Mouse (Mus musculus): ENCODE data around the gene Rab19. TPM values are rescaled to one million over a fixed set of nuclear protein-coding genes. Genes with fewer than 3 reads are reported as not detected.
"Not testable (repeated sequence)": the region's sequence is repeated elsewhere in the genome, so short reads cannot be mapped to it uniquely, and the experiment has no call there.

The Rab19 gene
- polyA plus RNA-seq, 1 experiment from 2014 or later: 0.42 TPM

DNA sequence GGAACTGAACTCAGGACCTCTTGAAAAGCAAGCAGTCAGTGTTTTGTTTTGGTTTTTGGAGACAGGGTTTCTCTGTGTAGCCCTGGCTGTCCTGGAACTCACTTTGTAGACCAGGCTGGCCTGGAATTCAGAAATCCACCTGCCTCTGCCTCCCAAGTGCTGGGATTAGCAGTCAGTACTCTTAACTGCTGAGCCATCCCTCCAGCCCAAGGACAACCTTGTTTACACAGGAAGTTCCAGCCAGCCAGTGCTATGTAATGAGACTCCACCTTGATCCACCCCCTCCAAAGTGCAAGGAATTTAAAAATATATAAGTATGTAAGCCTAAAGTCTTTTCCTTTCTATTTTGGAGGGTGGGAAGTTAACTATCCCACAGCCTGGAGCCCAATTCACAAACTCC is 35.7 kb downstream of the Rab19 start:
- H3K9ac ChIP-seq; ATAC-seq (ENCODE audit: insufficient number of reproducible peaks, low FRiP score); H3K36me3 ChIP-seq; H3K27ac ChIP-seq (ENCODE audit: poor library complexity, severe bottlenecking); H3K9me3 ChIP-seq (replicated peaks); H3K4me3 ChIP-seq; H3K4me1 ChIP-seq (replicated peaks); H3K4me2 ChIP-seq: not testable (repeated sequence)
- H3K27me3 ChIP-seq (replicated peaks): peaks cover 21% of the 10 kb centered on the region

DNA sequence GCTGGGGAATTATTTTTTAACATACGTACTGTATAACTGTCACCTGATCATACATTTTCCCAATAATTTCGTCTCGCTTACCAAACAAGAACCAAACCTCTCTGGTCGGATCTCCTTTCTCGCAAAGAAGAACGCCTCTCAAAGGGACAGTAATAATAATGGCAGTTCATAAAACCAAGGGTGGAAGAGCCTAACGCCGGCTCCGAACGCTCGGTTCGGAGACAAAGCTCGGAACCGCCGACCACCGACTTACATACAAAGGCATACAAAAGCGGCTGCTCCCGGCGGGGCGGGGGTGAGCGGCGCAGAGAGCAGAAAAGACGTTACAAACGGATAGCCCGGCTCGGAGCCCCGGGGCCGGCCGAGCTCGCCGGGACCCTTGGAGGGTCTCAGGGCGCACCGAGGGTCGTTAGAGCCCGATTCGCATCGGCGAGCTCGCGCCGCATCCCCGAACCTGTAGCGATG is 38.4 kb downstream of the Rab19 start:
- peak overlapping the region; percentile 81 for H3K9ac ChIP-seq
- H3K4me2 ChIP-seq: peak overlapping the region; percentile 85
- under 1% methylated on average over 38 of the region's 43 CpGs for WGBS
- 0 out of 2 replicates have a peak, but pooled peaks have one; percentile 1 for ATAC-seq (ENCODE audit: insufficient number of reproducible peaks, low FRiP score)
- H3K27ac ChIP-seq (ENCODE audit: poor library complexity, severe bottlenecking): peak overlapping the region; percentile 72; the same call in 1 of the 2 replicates
- H3K4me3 ChIP-seq: peak overlapping the region; percentile 99
- peaks cover 35% of the 10 kb centered on the region for H3K27me3 ChIP-seq (replicated peaks)
- H3K4me1 ChIP-seq (replicated peaks): 0 out of 2 replicates have a peak, but pooled peaks cover 7% of the 10 kb centered on the region
- no peaks in the 10 kb centered on the region for H3K9me3 ChIP-seq (replicated peaks)
- H3K36me3 ChIP-seq: no peaks in the 10 kb centered on the region

DNA sequence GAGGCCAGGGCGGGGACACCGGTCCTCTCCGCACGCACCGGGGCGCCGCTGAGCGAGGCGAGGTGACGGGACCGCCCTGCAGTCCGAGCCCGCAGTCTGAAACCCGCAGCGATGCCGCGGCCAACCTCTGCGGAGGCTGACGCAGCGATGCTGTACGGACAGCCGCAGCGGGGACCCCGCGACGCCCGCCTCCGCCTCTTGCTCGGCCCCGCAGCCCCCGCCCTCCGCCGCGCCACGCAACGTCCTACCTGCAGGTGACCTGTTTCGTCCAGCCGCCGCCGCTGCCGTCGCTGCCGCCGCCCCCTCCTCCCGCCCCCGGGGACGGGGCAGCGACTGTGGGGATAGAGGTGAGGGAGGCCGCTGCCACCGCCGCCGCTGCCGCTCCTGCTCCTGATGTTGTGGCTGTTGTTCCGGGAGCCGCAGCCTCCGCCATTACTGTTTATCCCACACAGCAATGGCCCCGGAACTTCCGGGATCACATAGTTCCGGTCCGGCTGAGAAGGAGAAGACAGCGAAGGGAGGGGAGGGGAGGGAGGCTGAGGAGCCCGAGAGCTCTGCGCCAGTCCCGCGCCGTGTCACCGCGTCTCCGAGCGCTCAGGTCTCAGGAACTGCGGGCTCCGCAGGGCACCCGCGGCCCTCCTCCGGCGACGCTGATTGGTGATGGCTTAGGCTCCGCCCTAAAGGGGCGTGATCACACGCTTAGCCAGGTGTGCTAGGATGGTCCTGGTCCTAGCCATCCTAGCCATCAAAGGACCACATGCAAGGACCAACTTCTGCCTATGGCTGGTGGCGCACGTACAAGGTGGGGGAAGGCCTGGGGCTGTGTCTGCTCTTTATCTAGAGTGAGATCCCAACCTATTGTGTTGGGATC is 39.1 kb downstream of the Rab19 start, which contains the start of gene Mkrn1:
TSS of gene Mkrn1 (minus strand) at position 612 of the 871 bp plus-strand sequence.
- peak; percentile 93 for ATAC-seq (ENCODE audit: insufficient number of reproducible peaks, low FRiP score)
- 0% methylated on average over 82 of the region's 82 CpGs for WGBS
- Histone ChIP-seq H3K4me3 (peak within 1 kb of the TSS; percentile 99), H3K4me1 (replicated peaks) (0 out of 2 replicates have a peak, but pooled peaks cover 7% of the 10 kb centered on the region), H3K36me3 (no peaks in the 10 kb centered on the region), H3K4me2 (peak within 1 kb of the TSS; percentile 85), H3K27me3 (replicated peaks) (peaks cover 35% of the 10 kb centered on the region), H3K9me3 (replicated peaks) (no peaks in the 10 kb centered on the region), H3K9ac (peak within 1 kb of the TSS; percentile 81), H3K27ac (ENCODE audit: poor library complexity, severe bottlenecking) (peak within 1 kb of the TSS; percentile 72)

DNA sequence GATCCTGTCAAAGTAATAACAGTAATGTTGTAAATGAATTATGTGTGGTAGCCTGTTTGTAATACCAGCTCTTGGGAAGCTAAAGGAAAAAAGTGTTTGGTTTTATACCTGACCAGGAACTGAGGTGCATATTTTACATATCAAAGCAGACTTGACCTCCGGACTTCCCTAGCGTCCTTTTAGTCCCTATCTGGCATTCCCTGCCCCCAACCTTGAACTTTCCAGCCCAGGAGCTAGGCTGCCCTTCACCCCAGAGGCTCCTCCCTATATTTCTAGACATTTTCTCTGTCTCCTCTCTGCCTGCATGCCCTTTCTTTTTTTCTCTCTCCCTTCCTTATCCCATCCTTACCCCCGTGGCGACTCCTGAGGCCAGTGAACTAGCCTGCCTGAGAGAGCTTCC is 39.9 kb downstream of the Rab19 start:
- H3K9me3 ChIP-seq (replicated peaks): no peaks in the 10 kb centered on the region

DNA sequence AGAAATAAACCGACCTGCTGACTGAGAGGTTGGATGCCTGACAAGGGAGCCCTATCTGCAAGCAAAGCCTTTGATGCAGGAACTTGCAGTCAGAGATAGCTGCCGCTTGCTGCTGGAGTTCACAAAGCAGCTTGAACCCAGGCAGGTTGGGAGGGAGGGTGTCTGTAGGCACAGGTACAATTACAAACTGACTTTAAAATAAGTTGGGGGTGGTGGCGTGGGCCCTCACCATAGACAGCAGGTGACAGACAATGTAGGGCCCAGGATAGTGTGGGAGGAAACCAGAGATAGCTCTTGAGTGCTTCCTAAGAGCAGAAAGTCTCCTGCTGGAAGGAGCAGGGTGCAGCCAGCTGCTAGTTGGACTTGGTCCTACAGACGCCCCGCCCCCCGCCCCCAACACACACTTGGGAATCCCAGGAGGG is 42.2 kb downstream of the Rab19 start:
- Histone ChIP-seq H3K4me2 (no peak overlapping the region), H3K4me3 (no peak overlapping the region), H3K9ac (no peak overlapping the region), H3K36me3 (no peaks in the 10 kb centered on the region), H3K27ac (ENCODE audit: poor library complexity, severe bottlenecking) (no peak overlapping the region), H3K4me1 (replicated peaks) (0 out of 2 replicates have a peak, but pooled peaks cover 7% of the 10 kb centered on the region), H3K9me3 (replicated peaks) (no peaks in the 10 kb centered on the region), H3K27me3 (replicated peaks) (peaks cover 25% of the 10 kb centered on the region)
- WGBS: 53% methylated on average over 6 of the region's 6 CpGs
- no peak for ATAC-seq (ENCODE audit: insufficient number of reproducible peaks, low FRiP score)

More for the DNA sequence above, 39.9 kb downstream of the Rab19 start:
- H3K27ac ChIP-seq (ENCODE audit: poor library complexity, severe bottlenecking): no peak overlapping the region
- H3K27me3 ChIP-seq (replicated peaks): peaks cover 35% of the 10 kb centered on the region
- no peak for ATAC-seq (ENCODE audit: insufficient number of reproducible peaks, low FRiP score)
- H3K4me1 ChIP-seq (replicated peaks): 0 out of 2 replicates have a peak, but pooled peaks cover 7% of the 10 kb centered on the region
- 34% methylated on average over 4 of the region's 4 CpGs for WGBS
- H3K4me2 ChIP-seq: 0 out of 2 replicates have a peak overlapping the region, but pooled peaks have one; percentile 85
- H3K9ac ChIP-seq: no peak overlapping the region
- H3K36me3 ChIP-seq: no peaks in the 10 kb centered on the region
- peak overlapping the region; percentile 99; the same call in 1 of the 2 replicates for H3K4me3 ChIP-seq

DNA sequence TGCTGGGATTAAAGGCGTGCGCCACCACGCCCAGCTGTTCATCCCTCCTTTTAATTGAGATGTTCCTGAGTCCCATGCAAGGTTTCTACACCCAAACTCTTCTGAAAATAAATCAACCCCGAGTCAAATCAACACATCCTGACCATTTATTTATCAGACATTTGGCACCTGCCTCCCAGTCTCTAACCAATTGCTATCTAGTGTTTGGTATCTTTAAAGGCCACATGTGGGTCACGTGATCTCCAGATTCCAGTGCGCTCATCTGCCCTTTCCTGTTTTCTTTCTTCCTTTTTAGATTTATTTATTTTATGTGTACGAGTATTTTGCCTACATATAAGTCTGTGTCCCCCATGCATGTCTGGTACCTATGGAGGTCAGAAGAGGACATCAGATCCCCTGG is 42.7 kb downstream of the Rab19 start:
- 78% methylated on average over 7 of the region's 7 CpGs for WGBS
- no peak overlapping the region for H3K9ac ChIP-seq
- no peak overlapping the region for H3K4me2 ChIP-seq
- H3K27me3 ChIP-seq (replicated peaks): peaks cover 22% of the 10 kb centered on the region
- H3K4me3 ChIP-seq: no peak overlapping the region
- H3K36me3 ChIP-seq: no peaks in the 10 kb centered on the region
- H3K4me1 ChIP-seq (replicated peaks): 0 out of 2 replicates have a peak, but pooled peaks cover 7% of the 10 kb centered on the region
- no peak for ATAC-seq (ENCODE audit: insufficient number of reproducible peaks, low FRiP score)
- no peaks in the 10 kb centered on the region for H3K9me3 ChIP-seq (replicated peaks)
- H3K27ac ChIP-seq (ENCODE audit: poor library complexity, severe bottlenecking): no peak overlapping the region

DNA sequence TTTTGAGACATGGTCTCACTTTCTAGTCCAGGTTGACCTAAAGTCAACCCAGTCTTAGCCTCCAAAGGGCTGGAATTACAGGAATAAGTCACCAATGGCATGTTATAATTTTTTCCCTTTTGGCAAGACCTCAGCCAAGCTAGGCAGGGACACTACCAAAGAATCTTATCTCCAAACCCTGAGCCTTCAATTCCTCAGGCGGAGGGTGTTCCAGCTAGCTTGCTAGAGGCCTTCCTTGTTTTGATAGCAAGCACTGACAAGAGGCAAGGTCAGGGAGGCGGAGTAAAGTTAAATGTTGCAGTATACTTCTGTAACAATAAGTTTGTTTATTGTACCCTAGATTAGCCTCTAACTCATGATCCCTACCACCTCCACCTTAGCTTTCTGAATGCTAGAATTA is 44.2 kb downstream of the Rab19 start:
- Histone ChIP-seq H3K9me3 (replicated peaks) (no peaks in the 10 kb centered on the region), H3K36me3 (no peaks in the 10 kb centered on the region), H3K4me2 (no peak overlapping the region), H3K27ac (ENCODE audit: poor library complexity, severe bottlenecking) (no peak overlapping the region), H3K27me3 (replicated peaks) (peaks cover 22% of the 10 kb centered on the region), H3K4me1 (replicated peaks) (no peaks in the 10 kb centered on the region), H3K9ac (no peak overlapping the region), H3K4me3 (no peak overlapping the region)
- WGBS: 56% methylated on average over 2 of the region's 2 CpGs
- no peak for ATAC-seq (ENCODE audit: insufficient number of reproducible peaks, low FRiP score)

DNA sequence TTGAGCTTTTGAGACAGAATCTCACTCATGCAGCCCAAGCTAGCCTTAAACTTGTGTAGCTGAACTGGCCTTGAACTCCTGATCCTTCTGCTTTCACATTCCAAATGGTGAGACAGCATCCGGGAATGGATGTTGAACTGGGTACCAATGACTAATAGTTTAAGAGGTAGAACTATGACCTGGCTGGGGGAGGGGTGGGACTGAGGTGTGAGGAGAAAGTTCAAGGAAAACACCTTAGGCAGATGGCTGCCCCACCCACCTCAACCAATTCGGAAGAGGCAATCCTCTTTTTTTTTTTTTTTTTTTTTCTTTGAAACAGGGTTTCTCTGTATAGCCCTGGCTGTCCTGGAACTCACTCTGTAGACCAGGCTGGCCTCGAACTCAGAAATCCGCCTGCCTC is 45.8 kb downstream of the Rab19 start:
- H3K9ac ChIP-seq: no peak overlapping the region
- no peaks in the 10 kb centered on the region for H3K9me3 ChIP-seq (replicated peaks)
- H3K36me3 ChIP-seq: no peaks in the 10 kb centered on the region
- H3K4me2 ChIP-seq: no peak overlapping the region
- WGBS: 77% methylated on average over 4 of the region's 4 CpGs
- H3K27ac ChIP-seq (ENCODE audit: poor library complexity, severe bottlenecking): no peak overlapping the region
- H3K4me3 ChIP-seq: no peak overlapping the region
- H3K4me1 ChIP-seq (replicated peaks): no peaks in the 10 kb centered on the region
- no peak for ATAC-seq (ENCODE audit: insufficient number of reproducible peaks, low FRiP score)
- H3K27me3 ChIP-seq (replicated peaks): peaks cover 13% of the 10 kb centered on the region

DNA sequence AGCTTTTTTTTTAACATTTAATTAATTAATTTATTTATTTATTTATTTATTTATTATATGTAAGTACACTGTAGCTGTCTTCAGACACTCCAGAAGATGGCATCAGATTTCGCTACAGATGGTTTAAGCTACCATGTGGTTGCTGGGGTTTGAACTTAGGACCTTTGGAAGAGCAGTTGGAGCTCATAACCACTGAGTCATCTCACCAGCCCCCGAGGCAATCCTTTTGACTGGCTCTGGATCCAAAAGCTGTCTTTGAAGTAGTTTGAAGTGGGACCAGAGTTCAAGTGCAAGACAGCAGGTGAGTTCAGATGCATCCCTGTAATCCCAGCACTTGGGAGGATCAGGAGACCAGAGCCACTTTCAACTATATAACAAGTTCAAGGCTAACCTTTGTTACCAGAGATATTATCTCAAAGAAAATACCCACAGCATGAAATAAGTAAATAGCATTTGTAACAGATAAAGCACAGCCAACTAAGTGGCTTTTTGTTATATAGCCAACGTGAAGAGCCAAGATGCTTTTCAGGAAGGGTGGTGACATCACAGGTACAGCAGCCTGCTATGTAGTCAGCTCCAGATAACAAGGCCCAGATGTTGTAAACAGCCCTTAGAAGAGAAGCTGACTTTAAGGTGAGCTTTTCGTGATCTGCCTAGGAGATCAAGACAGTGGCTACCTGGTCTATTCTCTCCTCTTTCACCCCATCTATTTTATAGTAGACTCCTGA is 46.5 kb downstream of the Rab19 start:
- no peak overlapping the region for H3K9ac ChIP-seq
- H3K27ac ChIP-seq (ENCODE audit: poor library complexity, severe bottlenecking): no peak overlapping the region
- WGBS: 72% methylated on average over 4 of the region's 4 CpGs
- no peak overlapping the region for H3K4me3 ChIP-seq
- 0 out of 2 replicates have a peak, but pooled peaks have one; percentile 37 for ATAC-seq (ENCODE audit: insufficient number of reproducible peaks, low FRiP score)
- peaks cover 8% of the 10 kb centered on the region for H3K27me3 ChIP-seq (replicated peaks)
- no peaks in the 10 kb centered on the region for H3K4me1 ChIP-seq (replicated peaks)
- no peaks in the 10 kb centered on the region for H3K36me3 ChIP-seq
- H3K9me3 ChIP-seq (replicated peaks): no peaks in the 10 kb centered on the region
- H3K4me2 ChIP-seq: no peak overlapping the region

DNA sequence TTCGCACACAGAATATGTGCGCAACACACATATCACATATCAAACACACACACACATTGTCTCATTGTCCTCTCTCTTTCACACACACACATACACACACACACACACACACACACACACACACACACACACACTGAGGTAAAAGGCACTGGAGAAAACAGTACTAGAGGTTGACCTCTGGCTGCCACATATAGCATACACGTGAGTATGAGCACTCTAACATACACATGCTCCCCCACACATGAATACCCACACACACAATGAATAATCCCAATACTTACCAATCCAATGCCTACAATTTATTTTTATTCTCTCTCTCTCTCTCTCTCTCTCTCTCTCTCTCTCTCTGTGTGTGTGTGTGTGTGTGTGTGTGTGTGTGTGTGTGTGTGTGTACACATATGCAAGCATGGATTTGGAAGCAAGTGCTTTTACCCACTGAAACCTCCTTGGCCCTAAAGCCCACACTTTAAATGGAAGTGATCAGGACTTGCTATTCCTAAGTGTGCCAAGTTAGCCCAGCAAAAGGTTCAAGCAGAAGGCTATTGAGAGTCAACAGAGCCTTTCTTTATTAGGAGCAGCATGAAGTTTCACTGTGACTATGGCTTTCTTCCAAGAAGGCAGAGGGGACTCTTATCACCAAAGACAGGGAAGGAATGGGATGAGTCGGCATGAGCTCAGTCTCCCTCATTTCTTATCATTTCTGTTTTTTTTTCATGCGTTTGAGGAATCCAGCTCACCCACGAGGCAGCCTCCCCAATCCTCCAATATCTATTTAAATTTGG is 48.2 kb downstream of the Rab19 start:
- Histone ChIP-seq H3K4me1 (replicated peaks) (no peaks in the 10 kb centered on the region), H3K27ac (ENCODE audit: poor library complexity, severe bottlenecking) (0 out of 2 replicates have a peak overlapping the region, but pooled peaks have one; percentile 23), H3K9ac (no peak overlapping the region), H3K4me3 (no peak overlapping the region), H3K27me3 (replicated peaks) (no peaks in the 10 kb centered on the region), H3K4me2 (no peak overlapping the region), H3K36me3 (no peaks in the 10 kb centered on the region), H3K9me3 (replicated peaks) (no peaks in the 10 kb centered on the region)
- WGBS: 49% methylated on average over 6 of the region's 6 CpGs
- peak; percentile 79 for ATAC-seq (ENCODE audit: insufficient number of reproducible peaks, low FRiP score)

Data from heart, embryonic 12.5 days (tissue).